ENCODE assay signal across 10 mouse cellular contexts in the genomic region with DNA sequence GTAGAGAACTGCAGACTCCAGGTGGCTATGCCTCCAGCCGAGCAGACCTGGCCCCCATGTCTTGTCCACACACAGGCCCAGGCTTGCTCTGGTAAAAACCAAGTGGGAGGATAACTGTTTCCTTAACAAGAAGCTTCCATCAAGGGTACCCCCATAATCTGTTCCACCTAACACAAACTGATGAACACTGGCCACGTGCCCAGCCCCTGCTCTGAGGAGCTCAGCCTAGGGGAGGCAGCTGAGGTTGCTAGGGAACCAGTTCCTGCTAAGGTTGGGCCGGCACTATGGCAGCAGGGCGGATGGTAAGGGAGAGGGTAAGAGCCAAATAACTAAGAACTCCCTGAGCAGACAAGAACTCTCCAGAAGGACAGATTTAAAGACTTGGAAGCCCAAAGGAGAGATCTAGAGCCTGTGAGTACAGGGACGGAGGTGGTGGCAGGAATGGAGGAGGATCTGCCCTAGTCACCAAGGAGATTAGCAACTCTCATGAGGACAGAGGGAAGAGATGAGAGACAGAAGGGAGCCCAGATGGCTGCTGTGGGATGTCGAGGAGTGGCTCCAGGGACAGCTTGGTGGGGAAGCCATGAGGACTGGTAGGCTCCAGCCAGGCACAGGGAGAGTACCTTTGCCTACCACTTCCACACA. TPM values are rescaled to one million over a fixed set of nuclear protein-coding genes. Genes with fewer than 3 reads are reported as not detected.
DNase-seq lines count a peak whose midpoint lies in the region; ATAC-seq and TF ChIP-seq lines count a peak whose summit lies in the region.
"Had no signal": no experiment of that assay in that cellular context is flagged by ENCODE, and none has a peak within 500 bp of the region (broad histone marks: within the 10 kb centered on the region; RNA-seq: fewer than 3 reads in every experiment).

No protein-coding gene starts in this region.

- no peak overlapping the region for H3K9ac ChIP-seq in midbrain, embryonic 11.5 days (ENCODE audit: low read length)
- H3K9ac ChIP-seq in hindbrain, postnatal 0 days (replicated peaks; ENCODE audit: low read length) = no peak overlapping the region

- peak; percentile 81 for DNase-seq in midbrain, embryonic 11.5 days (ENCODE audit: low spot score, missing footprints)
- DNase-seq in midbrain, embryonic 10.5 days (ENCODE audit: low spot score) = no peak
- DNase-seq in hindbrain, postnatal 0 days (ENCODE audit: low spot score) = peak; percentile 68
- DNase-seq in left cerebral cortex, postnatal 14 days (ENCODE audit: low spot score in 2 of 2) = peak; percentile 62 to 68
- peak; percentile 93 for DNase-seq in telencephalon, adult 2 months (ENCODE audit: low read depth, low spot score)
- no peak for DNase-seq in kidney, postnatal 10 days

- no peaks in the 10 kb centered on the region for H3K9me3 ChIP-seq in midbrain, embryonic 11.5 days (ENCODE audit: control insufficient read depth, low read length)
- no peaks in the 10 kb centered on the region for H3K9me3 ChIP-seq in midbrain, embryonic 10.5 days (replicated peaks)
- no peaks in the 10 kb centered on the region for H3K9me3 ChIP-seq in hindbrain, postnatal 0 days (ENCODE audit: low read length)
- H3K9me3 ChIP-seq: megakaryocyte, embryonic 14.5 days had no signal

- no peak overlapping the region for H3K4me3 ChIP-seq in midbrain, embryonic 11.5 days (ENCODE audit: low read depth, low read length)
- no peak overlapping the region for H3K4me3 ChIP-seq in midbrain, embryonic 10.5 days
- H3K4me3 ChIP-seq in hindbrain, postnatal 0 days (ENCODE audit: low read length) = no peak overlapping the region
- H3K4me3 ChIP-seq: megakaryocyte, embryonic 14.5 days had no signal

- WGBS in midbrain, embryonic 11.5 days = 47% methylated on average over 6 of the region's 6 CpGs
- WGBS in midbrain, embryonic 10.5 days = 49% methylated on average over 6 of the region's 6 CpGs
- 28% methylated on average over 6 of the region's 6 CpGs for WGBS in hindbrain, postnatal 0 days

- no peak overlapping the region for H3K27ac ChIP-seq in midbrain, embryonic 11.5 days (ENCODE audit: low read depth, low read length)
- no peak overlapping the region for H3K27ac ChIP-seq in midbrain, embryonic 10.5 days (replicated peaks)
- no peak overlapping the region for H3K27ac ChIP-seq in hindbrain, postnatal 0 days

- H3K27me3 ChIP-seq in midbrain, embryonic 11.5 days (ENCODE audit: control insufficient read depth, insufficient read depth, low read length) = no peaks in the 10 kb centered on the region
- peaks cover 19% of the 10 kb centered on the region for H3K27me3 ChIP-seq in midbrain, embryonic 10.5 days (ENCODE audit: low read depth, poor library complexity, severe bottlenecking)
- H3K27me3 ChIP-seq in hindbrain, postnatal 0 days (ENCODE audit: insufficient read depth, low read length) = no peaks in the 10 kb centered on the region

- H3K4me1 ChIP-seq in midbrain, embryonic 11.5 days (ENCODE audit: control insufficient read depth, insufficient read depth, low read length) = peaks cover 12% of the 10 kb centered on the region
- peaks cover 34% of the 10 kb centered on the region for H3K4me1 ChIP-seq in midbrain, embryonic 10.5 days
- H3K4me1 ChIP-seq in hindbrain, postnatal 0 days (ENCODE audit: insufficient read depth, low read length) = peaks cover 31% of the 10 kb centered on the region
- H3K4me1 ChIP-seq: megakaryocyte, embryonic 14.5 days had no signal

- ATAC-seq in midbrain, embryonic 11.5 days (ENCODE audit: low FRiP score) = no peak
- peak; percentile 57; the same call in 1 of the 2 replicates for ATAC-seq in hindbrain, postnatal 0 days
- no peak for ATAC-seq in megakaryocyte-erythroid progenitor cell, adult 5-6 weeks (replicated peaks; ENCODE audit: low FRiP score, low TSS enrichment, poor library complexity, severe bottlenecking)
- no peak for ATAC-seq in inflammation-experienced regulatory T-cells, adult 6 months

- intact Hi-C loops in left cerebral cortex, postnatal 14 days (cut with DNase I) = no loop called here

- H3K4me2 ChIP-seq in midbrain, embryonic 11.5 days = no peak overlapping the region
- H3K4me2 ChIP-seq in hindbrain, postnatal 0 days (ENCODE audit: low read depth, low read length) = no peak overlapping the region

- TF ChIP-seq CTCF in hindbrain, postnatal 0 days (IDR thresholded peaks at IDR 0.05; ENCODE audit: low read depth) = no peak

- no peaks in the 10 kb centered on the region for H3K36me3 ChIP-seq in midbrain, embryonic 11.5 days (ENCODE audit: control insufficient read depth, insufficient read depth, low read length)
- no peaks in the 10 kb centered on the region for H3K36me3 ChIP-seq in midbrain, embryonic 10.5 days
- no peaks in the 10 kb centered on the region for H3K36me3 ChIP-seq in hindbrain, postnatal 0 days (ENCODE audit: insufficient read depth, low read length)

RNA-seq across cellular contexts. Expression of a gene that starts 35.9 kb away (rescaled TPM):
- polyA plus RNA-seq in midbrain, embryonic 11.5 days (2014; fragmentation: Nextera tagmentation; extraction: Ambion mirVana) = 8.0 and 9.4 TPM in 2 replicates
- polyA plus RNA-seq in midbrain, embryonic 10.5 days (2016; fragmentation: Nextera tagmentation; extraction: Ambion mirVana) = 7.6 and 10.2 TPM in 2 replicates
- total RNA-seq in hindbrain, postnatal 0 days (2014; rRNA removed) = 48.3 and 51.0 TPM in 2 replicates
- polyA plus RNA-seq in hindbrain, postnatal 0 days (2015; fragmentation: Nextera tagmentation; extraction: Ambion mirVana) = 60.0 and 64.7 TPM in 2 replicates
- 100 to 1,000 TPM in 1 of 2 experiments, 10 to 100 TPM in 1; 96.6 to 112 TPM for total RNA-seq in left cerebral cortex, postnatal 14 days (2021)
- total RNA-seq in megakaryocyte-erythroid progenitor cell, adult 5-6 weeks (2014; fragmentation: Nextera tagmentation) = not detected in 2 replicates
- not detected in 2 replicates for total RNA-seq in megakaryocyte-erythroid progenitor cell, adult 5-6 weeks (2017)
- polyA plus RNA-seq in inflammation-experienced regulatory T-cells, adult 6 months (2017; shearing (Covaris generic)) = under 1 TPM in 1 of 3 experiments, not detected in 2; 0.16 TPM
- total RNA-seq: liver, adult 2 months had no signal
- polyA plus RNA-seq: liver, adult 2 months had no signal

Comparison
In these comparisons a context has a peak if more than half of its experiments do, and no peak if none do; other contexts are left out.
1. DNase-seq: peak in midbrain, embryonic 11.5 days (single experiment), hindbrain, postnatal 0 days (single experiment), left cerebral cortex, postnatal 14 days (2 of 2) and telencephalon, adult 2 months (single experiment); none in midbrain, embryonic 10.5 days (single experiment) and kidney, postnatal 10 days (single experiment).